Mouse (Mus musculus) layer of hippocampus, adult 2 months (tissue): ENCODE results near the gene Zdhhc24. TPM values are rescaled to one million over a fixed set of nuclear protein-coding genes. Genes with fewer than 3 reads are reported as not detected.

Experiments used
- DNase-seq, 2 experiments: peaks; one replicate each; pipeline ENCODE4 v3.0.0; 2022; ENCODE audit warnings: low spot score in 2 of 2
- H3K27ac ChIP-seq: fragments of 200-600 bp; 2 replicates; pipeline ENCODE4 v1.8.1; 2022
- H3K4me3 ChIP-seq: fragments of 200-600 bp; 2 replicates; pipeline ENCODE4 v1.8.1; 2022; ENCODE audit warnings: mild to moderate bottlenecking
- CTCF ChIP-seq: fragments of 200-600 bp; conservative IDR thresholded peaks from 2 replicates; pipeline ENCODE4 v1.8.1; 2022; ENCODE audit warnings: antibody characterized with exemption, mild to moderate bottlenecking, moderate library complexity
- long read RNA-seq, 2 experiments: library from polyadenylated mRNA; stranded (forward); transcript quantifications; one replicate each; pipeline ENCODE4 v2.0.0; 2021; ENCODE audit warnings: borderline mapping rate in 2 of 2
- total RNA-seq, 2 experiments: library from RNA; stranded (reverse); gene quantifications; 2 replicates each; pipeline ENCODE4 v1.2.3; 2021

The Zdhhc24 gene
- 10 to 100 TPM; 26.3 to 27.3 TPM for total RNA-seq
- long read RNA-seq, experiment 1, transcript Zdhhc24-201 (3 exons, 2,558 nt), result minor isoform, 10 of 25 reads
- long read RNA-seq, experiment 1, transcript Zdhhc24-206 (2 exons, 939 nt), result major isoform, 12 of 25 reads
- long read RNA-seq, experiment 1, partial matches to known transcripts, result 0 of 25 reads
- long read RNA-seq, experiment 1, other reads (novel, unspliced or antisense), result 2 of 25 reads
- long read RNA-seq, experiment 2, transcript Zdhhc24-206 (2 exons, 939 nt), result minor isoform, 11 of 33 reads
- long read RNA-seq, experiment 2, transcript Zdhhc24-201 (3 exons, 2,558 nt), result major isoform, 17 of 33 reads
- long read RNA-seq, experiment 2, partial matches to known transcripts, result 3 of 33 reads
- long read RNA-seq, experiment 2, other reads (novel, unspliced or antisense), result 0 of 33 reads

DNA sequence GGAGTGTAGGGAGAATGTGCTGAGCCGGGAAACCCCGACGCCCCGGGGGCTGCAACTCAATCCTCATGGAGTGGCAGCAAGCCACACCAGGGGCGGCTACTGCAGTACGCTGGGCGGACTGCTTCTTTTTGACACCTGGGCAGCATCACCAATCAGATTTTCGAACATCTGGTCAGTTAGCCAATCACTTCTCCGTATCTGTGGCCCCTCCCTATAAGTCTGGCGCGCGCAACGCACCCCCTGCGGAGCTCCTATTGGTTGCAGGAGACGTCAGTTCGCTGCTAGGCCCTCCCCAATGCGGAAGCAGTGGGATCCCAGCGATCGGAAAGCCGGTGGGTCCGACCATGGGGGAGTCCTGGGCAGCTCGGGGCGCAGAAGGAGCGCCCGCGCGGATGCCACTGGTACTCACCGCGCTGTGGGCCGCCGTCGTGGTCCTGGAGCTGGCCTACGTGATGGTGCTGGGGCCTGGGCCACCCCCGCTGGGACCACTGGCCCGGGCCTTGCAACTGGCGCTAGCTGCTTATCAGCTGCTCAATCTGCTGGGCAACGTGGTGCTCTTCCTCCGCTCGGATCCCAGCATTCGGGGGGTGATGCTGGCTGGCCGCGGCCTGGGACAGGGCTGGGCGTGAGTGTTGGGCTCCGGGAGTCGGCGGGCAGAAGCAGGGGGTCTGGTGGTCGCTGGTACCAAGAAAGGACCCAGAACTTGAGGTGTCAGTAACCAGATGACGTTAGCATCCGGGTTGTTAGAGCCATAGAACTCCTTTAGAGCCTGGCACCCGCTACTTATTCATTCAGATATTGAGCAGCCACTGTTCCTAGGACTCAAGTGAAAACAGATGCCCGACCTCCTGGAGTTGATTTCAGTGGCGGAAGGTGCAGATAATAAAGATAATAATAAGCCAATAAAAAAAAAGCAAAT lies at the start of gene Zdhhc24:
Gene Zdhhc24, plus strand, starts transcription at position 264 of the 919 bp plus-strand sequence.
- Histone ChIP-seq H3K4me3 (peak within 1 kb of the TSS; percentile 85), H3K27ac (peak within 1 kb of the TSS; percentile 92)
- no peak for TF ChIP-seq CTCF
- DNase-seq, result peak; percentile 95 to 96

DNA sequence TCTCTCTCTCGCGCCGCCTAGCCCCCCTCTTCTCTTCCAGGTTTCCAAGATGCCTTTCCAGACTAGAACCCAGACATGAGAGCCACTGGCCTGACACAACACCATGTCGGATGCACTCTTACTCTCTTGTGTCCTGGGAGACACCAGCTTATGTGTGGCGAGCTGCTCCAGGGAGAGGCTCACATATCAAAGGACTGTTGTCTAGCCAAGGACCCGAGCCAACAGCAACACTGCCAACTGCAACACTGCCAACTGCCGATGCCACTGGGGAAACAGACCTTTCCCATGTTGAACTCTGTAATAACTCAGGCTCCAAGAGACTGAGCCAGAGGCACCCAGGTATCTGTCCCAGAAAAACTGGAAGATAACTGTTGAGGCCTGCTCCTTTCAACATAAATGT lies 49.3 kb upstream of the Zdhhc24 start:
- peak; percentile 59 to 68 for DNase-seq
- TF ChIP-seq CTCF, result no peak
- Histone ChIP-seq H3K4me3 (no peak overlapping the region), H3K27ac (no peak overlapping the region)

DNA sequence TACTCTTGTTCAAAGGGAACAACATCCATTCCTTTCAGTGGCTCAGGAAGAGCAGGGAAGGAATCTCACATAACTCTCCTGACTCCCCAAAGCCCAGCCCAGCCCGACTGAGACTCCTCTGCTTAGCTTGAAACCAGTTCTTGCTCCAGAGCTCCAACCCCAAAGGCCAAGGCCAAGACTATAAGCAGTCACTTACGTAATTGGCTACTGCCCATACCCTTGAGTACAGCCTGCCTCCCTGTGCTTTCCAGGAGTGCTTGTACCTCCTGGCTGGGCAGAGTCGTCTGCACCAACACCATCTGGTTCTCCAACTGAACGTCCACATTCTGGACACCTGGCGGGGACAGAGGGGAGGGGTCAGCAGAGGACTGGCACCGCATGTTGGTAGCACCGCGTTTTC lies 44.5 kb upstream of the Zdhhc24 start:
- no peak overlapping the region for H3K27ac ChIP-seq
- TF ChIP-seq CTCF, result no peak
- DNase-seq, result no peak
- no peak overlapping the region for H3K4me3 ChIP-seq

DNA sequence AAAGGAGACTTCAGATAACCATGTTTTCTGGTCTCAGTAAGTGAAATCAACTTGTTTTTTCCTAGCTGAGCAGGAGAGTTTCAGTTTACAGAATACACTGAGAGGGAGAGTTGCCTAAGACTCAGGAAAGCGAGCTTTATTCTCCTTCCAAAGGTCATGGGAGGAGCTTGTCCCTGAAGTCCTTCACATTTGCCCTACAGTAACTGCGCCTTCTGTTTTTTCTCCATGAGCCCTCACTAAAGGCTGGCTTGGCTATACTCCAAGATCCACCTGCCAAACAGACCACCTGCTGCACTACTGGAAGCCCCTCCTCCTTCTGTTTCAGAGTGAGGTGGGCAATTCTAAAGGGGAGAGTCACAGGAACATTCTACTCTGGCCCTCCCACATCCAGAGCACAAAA lies 42.4 kb upstream of the Zdhhc24 start:
- no peak for DNase-seq
- Histone ChIP-seq H3K27ac (no peak overlapping the region), H3K4me3 (no peak overlapping the region)
- no peak for TF ChIP-seq CTCF

DNA sequence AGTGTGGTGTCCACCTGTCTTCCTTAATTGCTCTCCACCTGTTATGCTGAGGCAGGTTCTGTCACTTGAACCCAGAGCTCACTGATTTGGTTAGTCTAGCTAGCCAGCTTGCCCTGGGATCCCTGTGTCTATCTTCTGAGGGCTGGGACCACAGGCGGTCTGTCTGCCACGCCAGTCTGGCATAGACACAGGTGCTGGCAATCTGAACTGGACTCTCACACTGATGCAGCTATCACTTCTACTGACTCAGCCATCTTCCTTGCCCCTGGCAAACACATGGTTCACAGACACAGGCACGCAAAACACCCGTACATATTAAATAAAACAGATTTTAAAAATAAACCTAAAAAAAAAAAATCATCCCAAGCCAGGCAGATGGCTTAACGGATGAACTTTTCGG lies 41.4 kb upstream of the Zdhhc24 start:
- no peak overlapping the region for H3K4me3 ChIP-seq
- no peak for TF ChIP-seq CTCF
- no peak for DNase-seq
- H3K27ac ChIP-seq, result no peak overlapping the region

DNA sequence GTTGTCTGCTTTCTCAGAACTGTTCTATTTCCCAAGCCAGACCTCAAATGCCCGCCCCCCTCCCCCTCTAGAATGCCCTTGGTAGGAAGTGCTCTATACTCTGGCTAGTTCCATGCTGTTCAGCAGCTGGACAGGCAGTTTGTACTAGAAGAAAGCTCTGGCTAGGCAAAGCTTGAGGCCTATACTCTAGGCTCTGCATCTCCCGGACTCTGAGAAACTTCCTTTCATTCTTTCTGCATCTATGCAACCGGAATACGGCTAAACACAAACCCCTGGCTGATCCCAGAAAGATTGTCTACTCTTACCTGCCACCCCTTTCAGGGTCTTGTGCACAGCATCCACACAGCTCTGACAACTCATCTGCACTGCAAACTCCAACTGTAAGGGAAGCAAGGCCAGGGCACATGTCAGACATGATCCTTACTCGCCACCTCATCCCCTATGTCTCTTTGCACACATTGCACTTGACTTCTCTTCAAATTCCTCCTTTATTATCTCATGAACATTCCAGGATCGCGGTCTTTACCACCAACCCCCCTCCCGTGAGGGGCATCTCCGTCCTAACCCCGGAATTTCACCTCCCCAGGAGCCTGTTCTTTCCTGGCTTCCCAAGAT lies 39.8 kb upstream of the Zdhhc24 start:
- DNase-seq, result no peak
- Histone ChIP-seq H3K4me3 (peak overlapping the region; percentile 88), H3K27ac (peak overlapping the region; percentile 56)
- no peak for TF ChIP-seq CTCF

DNA sequence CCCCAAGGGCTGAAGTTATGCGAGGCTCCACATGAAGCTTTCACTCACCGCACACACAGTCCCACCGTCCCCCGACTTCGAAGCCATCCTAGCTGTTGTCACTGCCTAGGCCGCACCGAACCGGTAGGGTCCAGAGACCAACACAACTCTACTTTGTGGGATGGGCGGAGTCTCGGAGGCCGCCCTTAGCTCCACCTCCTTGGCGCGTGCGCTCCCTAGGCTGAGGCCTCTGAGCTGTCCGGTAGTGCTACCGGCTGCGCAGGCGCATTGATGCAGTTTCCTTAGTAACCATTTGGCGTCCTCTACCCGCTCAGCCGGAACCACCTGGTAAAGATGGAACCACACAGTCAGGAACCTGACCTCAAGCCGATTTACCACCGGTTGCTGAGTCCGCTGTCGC lies 39.3 kb upstream of the Zdhhc24 start, which contains the start of the genes Ccs and Ccdc87:
Gene Ccs, minus strand, starts transcription at position 184 of the 400 bp plus-strand sequence.
Gene Ccdc87, plus strand, starts transcription at position 218 of the 400 bp plus-strand sequence.
- peak within 1 kb of the TSS; percentile 88 for H3K4me3 ChIP-seq
- peak; percentile 94 to 97 for DNase-seq
- H3K27ac ChIP-seq, result peak within 1 kb of the TSS; percentile 56
- peak; percentile 37 for TF ChIP-seq CTCF

DNA sequence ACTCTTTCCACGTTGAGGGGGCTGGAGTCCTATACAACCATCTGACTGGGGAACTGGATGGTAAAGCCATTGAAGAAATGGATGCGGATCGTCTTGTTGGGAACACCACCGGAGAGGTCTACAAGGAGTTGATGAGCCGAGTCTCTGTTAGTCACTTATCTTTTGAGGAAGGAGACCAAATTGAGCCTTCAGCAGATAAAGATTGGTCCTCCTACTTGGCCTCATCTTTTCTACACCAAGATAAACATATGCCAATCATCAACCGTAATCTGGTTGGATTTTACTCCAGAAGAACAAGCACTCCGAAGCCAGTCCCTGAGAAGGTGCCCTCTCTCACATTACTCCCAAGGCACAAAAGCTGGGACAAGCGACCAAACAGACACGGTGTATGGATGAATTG lies 37.6 kb upstream of the Zdhhc24 start:
- DNase-seq, result no peak
- no peak for TF ChIP-seq CTCF
- H3K4me3 ChIP-seq, result no peak overlapping the region
- H3K27ac ChIP-seq, result no peak overlapping the region

DNA sequence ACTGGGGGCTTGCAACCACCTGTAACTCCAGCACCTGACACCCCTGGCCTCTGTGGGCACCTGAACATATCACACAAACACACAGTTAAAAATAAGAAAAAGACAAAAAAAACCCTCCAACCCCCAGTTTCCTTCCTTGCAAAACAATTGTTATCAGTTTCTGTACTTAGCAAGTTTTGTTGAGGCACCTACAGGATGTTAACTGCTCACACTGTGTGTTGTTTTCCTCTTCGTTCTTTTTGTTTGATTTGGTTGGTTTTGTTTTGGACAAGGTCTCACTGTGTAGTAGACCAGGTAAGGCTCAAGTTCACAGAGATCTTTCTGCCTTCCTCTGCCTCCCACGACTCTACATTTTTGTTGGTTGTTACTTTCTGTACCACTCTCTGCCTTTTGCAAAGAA lies 35.9 kb upstream of the Zdhhc24 start:
- Histone ChIP-seq H3K27ac (no peak overlapping the region), H3K4me3 (no peak overlapping the region)
- no peak for TF ChIP-seq CTCF
- DNase-seq, result no peak

DNA sequence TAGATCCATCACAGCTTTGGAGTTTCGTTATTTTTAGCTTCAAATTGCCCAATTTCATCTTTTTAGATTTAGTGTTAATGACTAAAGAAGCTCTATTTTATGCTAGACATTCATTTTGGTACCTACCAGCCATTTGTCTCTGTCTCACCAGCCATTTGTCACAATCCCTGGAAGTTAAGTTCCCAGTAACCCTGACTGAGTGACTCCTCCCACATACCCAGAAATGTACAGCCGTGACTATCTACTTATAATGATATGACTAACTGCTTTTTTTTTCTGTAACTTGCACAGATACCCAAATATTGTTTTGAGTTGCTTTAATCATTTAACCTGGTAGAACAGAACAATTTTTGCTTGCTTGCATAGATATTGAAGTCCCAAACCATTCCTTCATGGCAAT lies 32.6 kb upstream of the Zdhhc24 start:
- no peak overlapping the region for H3K4me3 ChIP-seq
- no peak for TF ChIP-seq CTCF

DNA sequence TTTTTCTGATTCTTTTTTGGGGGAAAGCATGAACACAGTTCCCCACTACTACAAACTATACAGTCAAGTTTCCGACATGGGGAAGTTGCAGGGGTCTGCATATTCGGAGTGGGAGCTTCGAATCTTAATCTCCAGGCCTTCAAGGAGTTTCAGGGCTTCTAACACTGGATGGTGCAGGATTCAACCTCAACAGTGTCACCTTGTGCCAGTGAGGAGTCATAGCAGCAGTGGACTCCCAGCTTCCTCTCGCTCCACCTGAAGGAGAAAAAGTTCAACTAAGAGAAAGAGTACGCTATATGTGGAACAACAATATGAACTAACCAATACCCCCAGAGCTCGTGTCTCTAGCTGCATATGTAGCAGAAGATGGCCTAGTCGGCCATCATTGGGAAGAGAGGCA lies 31.0 kb upstream of the Zdhhc24 start:
- Histone ChIP-seq H3K4me3 (no peak overlapping the region), H3K27ac (no peak overlapping the region)
- peak; percentile 77 for TF ChIP-seq CTCF
- peak in 1 of 2 experiments; percentile 15 for DNase-seq

More for the DNA sequence above, 32.6 kb upstream of the Zdhhc24 start:
- no peak for DNase-seq
- no peak overlapping the region for H3K27ac ChIP-seq

DNA sequence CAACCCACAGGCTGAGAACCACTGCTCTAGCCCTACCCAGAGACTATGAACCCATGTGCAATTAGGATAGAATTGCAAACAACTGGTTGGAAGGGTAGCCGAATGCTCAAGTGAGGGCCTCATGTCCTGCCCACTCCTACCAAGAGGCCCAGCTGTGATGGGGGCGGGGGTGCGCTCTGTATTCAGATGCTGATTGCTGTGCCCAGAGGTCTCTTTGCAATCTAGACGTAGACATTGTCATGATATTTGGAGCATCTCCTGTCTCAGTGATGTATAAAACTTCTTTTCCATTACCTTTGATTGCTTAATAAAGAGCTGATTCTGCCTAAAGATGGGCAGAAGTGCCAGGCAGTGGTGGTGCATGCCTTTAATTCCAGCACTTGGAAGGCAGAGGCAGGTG lies 28.7 kb upstream of the Zdhhc24 start:
- TF ChIP-seq CTCF, result no peak
- H3K4me3 ChIP-seq, result no peak overlapping the region
- no peak overlapping the region for H3K27ac ChIP-seq
- DNase-seq, result no peak

DNA sequence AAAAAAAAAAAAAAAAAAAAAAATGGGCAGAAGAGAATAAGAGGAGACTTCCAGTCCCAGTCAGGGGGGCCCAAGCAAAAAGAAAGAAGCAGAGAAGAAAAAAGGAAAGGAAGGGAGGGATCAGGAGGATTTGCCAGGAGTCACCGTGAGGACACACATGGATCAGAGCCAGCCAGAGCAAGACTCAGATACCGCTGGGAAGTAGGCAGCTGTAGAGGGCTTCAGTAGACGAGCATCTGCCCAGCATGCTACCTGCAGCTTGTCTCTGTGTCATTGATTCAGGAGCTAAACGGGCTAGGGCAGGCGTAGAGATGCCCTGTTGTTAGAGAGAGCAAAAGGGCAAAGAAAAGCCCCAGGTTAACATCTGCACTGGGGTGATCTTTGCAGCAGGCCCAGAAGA lies 28.2 kb upstream of the Zdhhc24 start:
- TF ChIP-seq CTCF, result no peak
- no peak for DNase-seq
- no peak overlapping the region for H3K27ac ChIP-seq
- no peak overlapping the region for H3K4me3 ChIP-seq
